Mouse (Mus musculus): ENCODE measurements at regions not wholly inside any gene's neighbourhood (a gene's known extent, or its start where the extent isn't known, plus 50 kb on each side); places are given as distances from the start of the nearest gene placed in this dataset.

DNA sequence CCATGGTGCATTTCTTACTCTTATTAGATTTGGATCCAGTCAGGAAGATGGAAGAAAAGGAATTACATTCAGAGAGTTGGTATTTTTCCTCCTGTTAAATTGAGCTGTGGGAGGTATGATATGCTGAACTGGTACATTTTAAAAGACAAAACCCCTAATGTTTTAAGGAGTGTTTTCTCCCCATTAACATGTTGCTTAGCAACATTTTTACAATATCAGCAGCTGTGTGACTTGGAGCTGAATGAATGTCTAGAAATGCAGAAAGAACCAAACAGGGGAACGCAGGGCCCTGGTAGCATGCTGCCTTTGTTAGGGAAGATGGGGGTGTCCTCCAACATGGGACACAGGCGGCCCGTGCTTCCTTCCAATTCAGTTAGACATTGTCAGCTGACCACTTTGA is 257.5 kb upstream of the Gria1 start:
- H3K4me1 ChIP-seq (ENCODE audit: control insufficient read depth, insufficient read depth, low read length) = peaks cover 9% of the 10 kb centered on the region
- no peaks in the 10 kb centered on the region for H3K36me3 ChIP-seq (ENCODE audit: control insufficient read depth, insufficient read depth, low read length)
- 0 out of 2 replicates have a peak, but pooled peaks have one; percentile 32 for ATAC-seq
- no peak overlapping the region for H3K9ac ChIP-seq (ENCODE audit: low read depth, low read length)
- H3K27ac ChIP-seq (ENCODE audit: low read length) = peak overlapping the region; percentile 47; the same call in 1 of the 2 replicates
- no peak overlapping the region for H3K4me3 ChIP-seq (ENCODE audit: low read depth, low read length)
- no peaks in the 10 kb centered on the region for H3K27me3 ChIP-seq (ENCODE audit: control insufficient read depth, insufficient read depth, low read depth, low read length)
- H3K4me2 ChIP-seq (ENCODE audit: low read length) = no peak overlapping the region
- 40% methylated on average over 3 of the region's 3 CpGs for WGBS
- H3K9me3 ChIP-seq (replicated peaks; ENCODE audit: control insufficient read depth, low read length, poor library complexity, severe bottlenecking) = no peaks in the 10 kb centered on the region

DNA sequence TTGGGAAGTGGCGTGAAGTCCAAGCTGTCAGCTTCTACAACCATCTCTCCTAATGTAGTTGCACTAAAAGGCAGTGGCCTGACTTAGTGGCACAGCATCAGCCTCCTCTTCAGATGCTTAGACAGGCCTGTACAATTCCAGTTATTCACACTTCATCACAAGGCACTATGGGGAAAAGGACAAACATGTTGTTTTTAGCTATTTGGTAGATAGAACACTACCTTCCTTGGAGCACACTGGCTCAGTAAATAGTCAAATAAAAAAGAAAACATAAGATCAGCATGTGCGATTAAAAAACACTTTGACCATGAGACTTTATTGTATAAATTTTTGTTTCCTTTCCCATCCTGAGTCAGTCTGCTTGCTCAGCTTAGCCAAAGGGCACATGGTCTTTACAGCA is 250.7 kb upstream of the Gria1 start:
- H3K27ac ChIP-seq (ENCODE audit: low read length) = no peak overlapping the region
- H3K36me3 ChIP-seq (ENCODE audit: control insufficient read depth, insufficient read depth, low read length) = no peaks in the 10 kb centered on the region
- H3K4me1 ChIP-seq (ENCODE audit: control insufficient read depth, insufficient read depth, low read length) = no peaks in the 10 kb centered on the region
- no peak for ATAC-seq
- no peak overlapping the region for H3K4me2 ChIP-seq (ENCODE audit: low read length)
- H3K9ac ChIP-seq (ENCODE audit: low read depth, low read length) = no peak overlapping the region
- no peaks in the 10 kb centered on the region for H3K9me3 ChIP-seq (replicated peaks; ENCODE audit: control insufficient read depth, low read length, poor library complexity, severe bottlenecking)
- no peak overlapping the region for H3K4me3 ChIP-seq (ENCODE audit: low read depth, low read length)
- 89% methylated on average over 2 of the region's 2 CpGs for WGBS
- no peaks in the 10 kb centered on the region for H3K27me3 ChIP-seq (ENCODE audit: control insufficient read depth, insufficient read depth, low read depth, low read length)

DNA sequence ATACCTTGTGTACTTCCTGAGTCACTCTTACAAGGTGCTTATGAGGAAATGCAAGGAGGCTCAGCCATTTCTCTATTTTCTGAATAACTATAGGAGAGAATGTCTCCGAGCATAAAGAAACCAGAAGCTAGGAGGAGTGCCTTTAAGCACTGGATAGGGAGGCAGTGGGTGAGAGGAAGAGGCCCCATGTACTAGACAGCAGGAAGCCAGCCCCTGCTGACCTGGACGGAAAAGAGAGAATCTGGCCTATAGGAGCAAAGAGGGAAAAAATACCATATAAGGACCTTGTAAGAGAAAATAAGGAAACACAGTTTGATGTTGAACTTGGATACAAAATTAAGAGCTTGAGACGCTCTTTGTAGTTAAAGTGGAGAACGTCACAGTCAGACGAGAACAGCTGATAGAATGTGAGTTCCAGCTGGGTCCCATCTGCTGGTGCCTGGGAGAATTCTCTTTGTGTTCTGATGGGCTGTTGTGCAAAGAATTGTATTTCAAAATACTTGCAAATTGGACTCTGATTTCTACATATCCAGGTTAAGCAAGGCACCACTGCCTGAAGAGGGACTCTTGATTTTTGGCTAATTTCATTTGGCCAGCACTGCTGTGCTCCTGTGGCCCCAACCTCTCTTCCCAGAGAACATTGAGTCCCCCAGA is 248.6 kb upstream of the Gria1 start:
- WGBS = 43% methylated on average over 5 of the region's 5 CpGs
- H3K9me3 ChIP-seq (replicated peaks; ENCODE audit: control insufficient read depth, low read length, poor library complexity, severe bottlenecking) = no peaks in the 10 kb centered on the region
- H3K27me3 ChIP-seq (ENCODE audit: control insufficient read depth, insufficient read depth, low read depth, low read length) = no peaks in the 10 kb centered on the region
- H3K4me3 ChIP-seq (ENCODE audit: low read depth, low read length) = no peak overlapping the region
- H3K36me3 ChIP-seq (ENCODE audit: control insufficient read depth, insufficient read depth, low read length) = no peaks in the 10 kb centered on the region
- ATAC-seq = no peak
- H3K4me1 ChIP-seq (ENCODE audit: control insufficient read depth, insufficient read depth, low read length) = no peaks in the 10 kb centered on the region
- no peak overlapping the region for H3K4me2 ChIP-seq (ENCODE audit: low read length)
- H3K9ac ChIP-seq (ENCODE audit: low read depth, low read length) = no peak overlapping the region
- H3K27ac ChIP-seq (ENCODE audit: low read length) = no peak overlapping the region

DNA sequence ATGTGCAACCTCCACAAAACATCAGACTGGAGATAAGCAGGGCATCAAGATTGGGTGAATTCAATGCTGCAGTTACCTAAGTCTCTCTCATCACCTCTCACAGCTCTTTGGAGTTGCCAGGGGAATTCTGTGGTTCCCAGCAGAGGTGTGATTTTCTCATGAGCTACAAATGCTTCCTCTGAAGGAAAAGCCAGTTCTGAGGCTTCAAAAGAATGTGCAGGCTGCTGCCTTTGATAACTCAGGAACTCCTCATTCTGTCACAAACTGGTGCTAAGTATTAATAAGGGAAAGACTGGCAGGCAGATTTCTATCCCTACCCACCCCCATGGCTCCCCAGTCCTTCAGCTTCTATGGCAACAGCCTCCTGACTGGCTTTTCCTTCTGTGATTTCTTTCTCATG is 243.8 kb upstream of the Gria1 start:
- H3K27ac ChIP-seq (ENCODE audit: low read length) = no peak overlapping the region
- no peaks in the 10 kb centered on the region for H3K36me3 ChIP-seq (ENCODE audit: control insufficient read depth, insufficient read depth, low read length)
- H3K9ac ChIP-seq (ENCODE audit: low read depth, low read length) = no peak overlapping the region
- no peaks in the 10 kb centered on the region for H3K27me3 ChIP-seq (ENCODE audit: control insufficient read depth, insufficient read depth, low read depth, low read length)
- H3K4me1 ChIP-seq (ENCODE audit: control insufficient read depth, insufficient read depth, low read length) = no peaks in the 10 kb centered on the region
- no peak for ATAC-seq
- H3K4me2 ChIP-seq (ENCODE audit: low read length) = no peak overlapping the region
- H3K4me3 ChIP-seq (ENCODE audit: low read depth, low read length) = no peak overlapping the region
- H3K9me3 ChIP-seq (replicated peaks; ENCODE audit: control insufficient read depth, low read length, poor library complexity, severe bottlenecking) = no peaks in the 10 kb centered on the region

DNA sequence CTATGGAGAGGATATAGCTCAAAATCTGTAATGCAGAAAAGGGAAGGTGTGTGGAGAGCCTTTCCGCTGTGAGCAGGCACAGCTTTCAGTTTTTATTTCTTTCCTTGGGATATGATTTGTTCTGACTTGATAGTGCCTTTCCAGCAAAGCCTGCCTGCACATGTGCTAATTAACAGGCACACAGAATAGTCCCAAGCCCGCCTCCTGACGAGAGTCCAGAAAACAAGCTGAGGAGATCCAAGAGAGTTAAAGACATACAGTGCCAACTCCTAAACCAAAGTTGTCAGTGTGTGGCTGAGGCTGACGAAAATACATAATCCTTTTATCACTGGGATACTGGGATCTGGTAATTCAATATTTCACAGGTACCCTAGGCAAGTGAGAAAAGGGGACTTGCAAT is 224.8 kb upstream of the Gria1 start:
- Histone ChIP-seq H3K27ac (ENCODE audit: low read length) (no peak overlapping the region), H3K4me3 (ENCODE audit: low read depth, low read length) (no peak overlapping the region), H3K27me3 (ENCODE audit: control insufficient read depth, insufficient read depth, low read depth, low read length) (no peaks in the 10 kb centered on the region), H3K9me3 (replicated peaks; ENCODE audit: control insufficient read depth, low read length, poor library complexity, severe bottlenecking) (no peaks in the 10 kb centered on the region; the same call in 1 of the 2 replicates), H3K4me1 (ENCODE audit: control insufficient read depth, insufficient read depth, low read length) (no peaks in the 10 kb centered on the region), H3K4me2 (ENCODE audit: low read length) (no peak overlapping the region), H3K9ac (ENCODE audit: low read depth, low read length) (no peak overlapping the region), H3K36me3 (ENCODE audit: control insufficient read depth, insufficient read depth, low read length) (no peaks in the 10 kb centered on the region)
- no peak for ATAC-seq
- WGBS = 72% methylated on average over 4 of the region's 4 CpGs

DNA sequence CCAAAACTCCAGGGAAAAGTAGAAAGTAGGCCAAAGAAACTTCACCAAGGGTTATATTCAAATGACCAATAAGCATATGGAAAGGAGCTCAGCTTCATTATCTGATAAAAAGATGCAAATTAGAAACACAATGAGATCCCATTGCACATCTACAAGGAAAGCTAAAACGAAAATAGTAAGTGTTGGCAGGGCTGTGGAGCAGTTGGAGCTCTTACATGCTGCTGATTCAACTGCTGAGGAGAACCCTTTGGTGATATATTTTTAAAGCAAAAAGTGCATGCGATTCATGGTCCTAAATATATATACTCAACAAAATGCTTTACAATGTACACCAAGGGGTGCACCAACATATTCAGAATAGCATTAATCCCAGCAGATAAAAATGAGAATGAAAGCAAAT is 218.5 kb upstream of the Gria1 start:
- H3K4me2 ChIP-seq (ENCODE audit: low read length) = no peak overlapping the region
- no peaks in the 10 kb centered on the region; the same call in 1 of the 2 replicates for H3K4me1 ChIP-seq (ENCODE audit: control insufficient read depth, insufficient read depth, low read length)
- no peak for ATAC-seq
- H3K4me3 ChIP-seq (ENCODE audit: low read depth, low read length) = no peak overlapping the region
- H3K9ac ChIP-seq (ENCODE audit: low read depth, low read length) = no peak overlapping the region
- no peaks in the 10 kb centered on the region; the same call in 1 of the 2 replicates for H3K9me3 ChIP-seq (replicated peaks; ENCODE audit: control insufficient read depth, low read length, poor library complexity, severe bottlenecking)
- no peaks in the 10 kb centered on the region for H3K27me3 ChIP-seq (ENCODE audit: control insufficient read depth, insufficient read depth, low read depth, low read length)
- H3K27ac ChIP-seq (ENCODE audit: low read length) = no peak overlapping the region
- 87% methylated on average over 2 of the region's 2 CpGs for WGBS
- H3K36me3 ChIP-seq (ENCODE audit: control insufficient read depth, insufficient read depth, low read length) = no peaks in the 10 kb centered on the region

DNA sequence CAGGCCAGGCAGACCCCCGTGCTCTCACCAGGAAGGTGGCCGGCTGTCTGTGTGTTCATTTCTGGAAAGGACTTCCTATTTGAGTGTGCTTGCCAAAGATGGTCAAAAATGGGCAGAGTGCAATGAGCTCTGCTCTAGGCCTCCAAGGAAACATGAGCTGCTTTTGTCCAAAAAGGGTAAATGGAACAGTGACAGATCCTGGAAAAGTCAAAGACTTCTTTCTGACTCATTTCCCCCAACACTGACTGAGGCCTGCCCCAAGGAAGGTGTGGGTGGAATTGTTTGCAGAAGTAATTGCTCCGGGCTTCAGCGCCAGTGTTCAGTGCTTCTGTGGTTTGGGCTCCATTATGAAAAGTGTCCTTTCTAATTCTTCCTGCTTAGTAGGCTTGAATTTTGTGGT is 203.9 kb upstream of the Gria1 start:
- H3K9ac ChIP-seq (ENCODE audit: low read depth, low read length) = no peak overlapping the region
- H3K4me2 ChIP-seq (ENCODE audit: low read length) = no peak overlapping the region
- no peaks in the 10 kb centered on the region; the same call in 1 of the 2 replicates for H3K4me1 ChIP-seq (ENCODE audit: control insufficient read depth, insufficient read depth, low read length)
- H3K27me3 ChIP-seq (ENCODE audit: control insufficient read depth, insufficient read depth, low read depth, low read length) = no peaks in the 10 kb centered on the region
- no peak overlapping the region for H3K27ac ChIP-seq (ENCODE audit: low read length)
- no peak overlapping the region for H3K4me3 ChIP-seq (ENCODE audit: low read depth, low read length)
- ATAC-seq = no peak
- 85% methylated on average over 4 of the region's 4 CpGs for WGBS
- no peaks in the 10 kb centered on the region for H3K9me3 ChIP-seq (replicated peaks; ENCODE audit: control insufficient read depth, low read length, poor library complexity, severe bottlenecking)
- H3K36me3 ChIP-seq (ENCODE audit: control insufficient read depth, insufficient read depth, low read length) = no peaks in the 10 kb centered on the region

DNA sequence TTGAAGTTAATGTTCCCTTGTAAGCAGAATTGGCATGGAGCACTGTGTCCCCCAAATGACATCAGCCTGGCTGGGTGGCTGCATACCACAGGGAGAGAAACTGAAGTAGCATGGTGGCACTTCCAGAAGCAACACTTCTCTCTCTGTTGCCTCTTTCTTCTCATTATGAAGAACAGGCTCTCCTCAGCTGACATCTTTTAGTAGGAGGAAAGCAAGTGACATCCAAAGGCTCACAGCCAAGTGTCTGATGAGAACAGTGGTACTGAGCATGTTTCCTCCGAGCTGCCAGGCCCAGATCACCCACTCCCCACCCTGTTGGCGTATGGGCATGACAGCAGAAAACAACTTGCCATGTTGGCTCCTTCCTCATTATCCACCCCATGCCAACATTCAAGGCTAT is 201.0 kb upstream of the Gria1 start:
- no peak for ATAC-seq
- Histone ChIP-seq H3K4me2 (ENCODE audit: low read length) (no peak overlapping the region), H3K36me3 (ENCODE audit: control insufficient read depth, insufficient read depth, low read length) (no peaks in the 10 kb centered on the region), H3K9me3 (replicated peaks; ENCODE audit: control insufficient read depth, low read length, poor library complexity, severe bottlenecking) (no peaks in the 10 kb centered on the region), H3K4me3 (ENCODE audit: low read depth, low read length) (no peak overlapping the region), H3K4me1 (ENCODE audit: control insufficient read depth, insufficient read depth, low read length) (no peaks in the 10 kb centered on the region; the same call in 1 of the 2 replicates), H3K27me3 (ENCODE audit: control insufficient read depth, insufficient read depth, low read depth, low read length) (no peaks in the 10 kb centered on the region), H3K9ac (ENCODE audit: low read depth, low read length) (no peak overlapping the region), H3K27ac (ENCODE audit: low read length) (no peak overlapping the region)
- WGBS = 71% methylated on average over 2 of the region's 2 CpGs

DNA sequence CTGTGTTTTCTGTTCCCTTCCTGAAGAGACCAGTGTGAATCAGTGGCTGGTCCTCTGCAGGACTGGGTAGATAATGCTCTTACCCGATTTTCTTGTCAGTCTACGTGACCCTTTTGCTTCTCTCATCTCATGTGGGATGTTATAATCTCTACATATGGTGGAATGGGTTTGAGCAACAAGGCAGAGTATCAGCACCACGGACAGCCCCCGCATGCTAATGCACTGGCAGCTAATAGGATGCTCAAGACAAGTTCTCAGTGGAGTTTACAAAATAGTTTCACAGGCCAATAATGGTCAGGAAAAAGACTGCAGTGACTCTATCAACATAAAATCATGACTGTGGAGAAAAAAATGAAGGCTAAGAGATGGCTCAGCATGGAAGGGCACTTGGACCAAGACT is 199.1 kb upstream of the Gria1 start:
- Histone ChIP-seq H3K27ac (ENCODE audit: low read length) (no peak overlapping the region), H3K4me1 (ENCODE audit: control insufficient read depth, insufficient read depth, low read length) (no peaks in the 10 kb centered on the region; the same call in 1 of the 2 replicates), H3K9me3 (replicated peaks; ENCODE audit: control insufficient read depth, low read length, poor library complexity, severe bottlenecking) (no peaks in the 10 kb centered on the region), H3K27me3 (ENCODE audit: control insufficient read depth, insufficient read depth, low read depth, low read length) (no peaks in the 10 kb centered on the region), H3K4me2 (ENCODE audit: low read length) (no peak overlapping the region), H3K9ac (ENCODE audit: low read depth, low read length) (no peak overlapping the region), H3K36me3 (ENCODE audit: control insufficient read depth, insufficient read depth, low read length) (no peaks in the 10 kb centered on the region), H3K4me3 (ENCODE audit: low read depth, low read length) (no peak overlapping the region)
- WGBS = 58% methylated on average over 4 of the region's 4 CpGs
- no peak for ATAC-seq

All from midbrain, embryonic 16.5 days (tissue).